Mouse (Mus musculus): ENCODE measurements around the gene Pdgfd.

- TF ChIP-seq CTCF (IDR thresholded peaks at IDR 0.05; ENCODE audit: borderline replicate concordance, insufficient read depth, low read depth, low read length) (no peak), POLR2A (IDR thresholded peaks at IDR 0.05; ENCODE audit: borderline replicate concordance, insufficient read depth, low read length) (no peak)
Measured at GRCm38 (mm10) chr9:6173276-6173675, 4.9 kb downstream of the Pdgfd start.
